Mouse (Mus musculus) heart, postnatal 10 days (tissue): ENCODE data around the gene Inafm1. TPM values are rescaled to one million over a fixed set of nuclear protein-coding genes. Genes with fewer than 3 reads are reported as not detected.

Experiments
- total RNA-seq, 2 experiments: library from RNA; stranded (reverse); gene quantifications; 2 replicates each; pipeline ENCODE4 v1.2.3; 2021

Gene Inafm1
- total RNA-seq, 2 experiments from 2014 or later: 15.6 to 15.7 TPM

Other genes with a start within 250 kb of the Inafm1 start
- 1 to 10 TPM; 9.3 to 9.6 TPM for gene Bicra, start 225.7 kb downstream of the Inafm1 start, total RNA-seq
- not detected for gene Zfp541, start 211.8 kb downstream of the Inafm1 start, total RNA-seq
- gene Napa, start 175.2 kb downstream of the Inafm1 start, total RNA-seq: 100 to 1,000 TPM in 1 of 2 experiments, 10 to 100 TPM in 1; 93.2 to 100 TPM
- 10 to 100 TPM; 24.1 to 27.7 TPM for gene Kptn, start 153.7 kb downstream of the Inafm1 start, total RNA-seq
- gene Slc8a2, start 143.8 kb downstream of the Inafm1 start, total RNA-seq: 1 to 10 TPM; 1.3 to 1.4 TPM
- gene Meis3, start 98.5 kb downstream of the Inafm1 start, total RNA-seq: 1 to 10 TPM; 6.1 to 6.5 TPM
- gene Dhx34, start 51.6 kb downstream of the Inafm1 start, total RNA-seq: 1 to 10 TPM; 7.5 to 9.9 TPM
- under 1 TPM; 0.38 to 0.50 TPM for gene C5ar2, start 29.5 kb downstream of the Inafm1 start, total RNA-seq
- 1 to 10 TPM; 4.6 to 4.8 TPM for gene C5ar1, start 14.1 kb downstream of the Inafm1 start, total RNA-seq
- 10 to 100 TPM; 38.2 to 39.1 TPM for gene Ccdc9, start 13.2 kb upstream of the Inafm1 start, total RNA-seq
- 1 to 10 TPM; 9.5 to 9.8 TPM for gene Bbc3, start 34.8 kb upstream of the Inafm1 start, total RNA-seq
- 10 to 100 TPM; 64.9 to 69.5 TPM for gene Sae1, start 114.2 kb upstream of the Inafm1 start, total RNA-seq
- 10 to 100 TPM; 37.8 TPM for gene Zc3h4, start 127.3 kb upstream of the Inafm1 start, total RNA-seq
- 10 to 100 TPM; 78.0 to 87.1 TPM for gene Tmem160, start 179.2 kb upstream of the Inafm1 start, total RNA-seq
- gene Npas1, start 204.1 kb upstream of the Inafm1 start, total RNA-seq: not detected